Mouse (Mus musculus) NIH3T3 (cell line): ENCODE measurements at regions not wholly inside any gene's neighbourhood (a gene's known extent, or its start where the extent isn't known, plus 50 kb on each side); places are given as distances from the start of the nearest gene placed in this dataset.

Experiments
- DNase-seq: peaks from one replicate; pipeline ENCODE4 v3.0.0-alpha.2; 2012; ENCODE audit warnings: low read depth

- no peak for DNase-seq
Observed at GRCm38 (mm10) chr12:105898580-105899293, 111.3 kb upstream of the Vrk1 start.

GRCm38 (mm10) chr12:105899294-105899909, 110.6 kb upstream of the Vrk1 start:
- no peak for DNase-seq

GRCm38 (mm10) chr12:105900479-105900878, 109.5 kb upstream of the Vrk1 start:
- DNase-seq: no peak

GRCm38 (mm10) chr12:105903072-105903471, 107.0 kb upstream of the Vrk1 start:
- peak; percentile 25 for DNase-seq

- DNase-seq: peak; percentile 33
Observed at GRCm38 (mm10) chr12:105906584-105906983, 103.4 kb upstream of the Vrk1 start.

GRCm38 (mm10) chr12:105907851-105908620, 102.0 kb upstream of the Vrk1 start:
- DNase-seq: no peak

GRCm38 (mm10) chr12:105911556-105911955, 98.5 kb upstream of the Vrk1 start:
- DNase-seq: no peak

- no peak for DNase-seq
Observed at GRCm38 (mm10) chr12:105917388-105917963, 92.6 kb upstream of the Vrk1 start.

GRCm38 (mm10) chr12:105918775-105919174, 91.3 kb upstream of the Vrk1 start:
- no peak for DNase-seq

GRCm38 (mm10) chr12:105927210-105927609, 82.8 kb upstream of the Vrk1 start:
- DNase-seq: no peak

- DNase-seq: no peak
Observed at GRCm38 (mm10) chr12:105929456-105929921, 80.5 kb upstream of the Vrk1 start.

GRCm38 (mm10) chr12:105935441-105935880, 74.6 kb upstream of the Vrk1 start:
- peak; percentile 7 for DNase-seq

GRCm38 (mm10) chr12:105936812-105937530, 73.1 kb upstream of the Vrk1 start:
- DNase-seq: no peak

GRCm38 (mm10) chr12:105942136-105943076, 67.6 kb upstream of the Vrk1 start:
- DNase-seq: no peak

- DNase-seq: no peak
Observed at GRCm38 (mm10) chr12:105943077-105943433, 67.0 kb upstream of the Vrk1 start.

- peak; percentile 8 for DNase-seq
Observed at GRCm38 (mm10) chr12:105947332-105947731, 62.7 kb upstream of the Vrk1 start.

- DNase-seq: no peak
Observed at GRCm38 (mm10) chr12:105948322-105948721, 61.7 kb upstream of the Vrk1 start.

GRCm38 (mm10) chr12:105955764-105956290, 54.2 kb upstream of the Vrk1 start:
- peak; percentile 34 for DNase-seq

- DNase-seq: no peak
Observed at GRCm38 (mm10) chr12:105959756-105960155, 50.3 kb upstream of the Vrk1 start.
